Mouse (Mus musculus) stomach, embryonic 14.5 days (tissue): ENCODE measurements around the gene Hist2h3c1. TPM values are rescaled to one million over a fixed set of nuclear protein-coding genes. Genes with fewer than 3 reads are reported as not detected.

Source experiments
- ATAC-seq: fragments of 200-750 bp; cut with Nextera tagmentation; 2 replicates; pipeline ENCODE4 v1.8.0; 2017; ENCODE audit warnings: low read depth, moderate TSS enrichment; ENCODE audit not compliant: insufficient number of reproducible peaks, insufficient read depth, low FRiP score
- H3K27ac ChIP-seq: fragments of 300-500 bp; sonication (generic); 2 replicates; pipeline ENCODE4 v1.5.1; 2014; ENCODE audit warnings: mild to moderate bottlenecking, low read length, moderate library complexity, mixed read lengths
- H3K27me3 ChIP-seq: fragments of 300-500 bp; sonication (generic); 2 replicates; pipeline ENCODE4 v1.6.1; 2014; ENCODE audit warnings: low read length, control low read depth, mixed read lengths; ENCODE audit not compliant: control insufficient read depth, insufficient read depth
- H3K36me3 ChIP-seq: fragments of 300-500 bp; sonication (generic); 2 replicates; pipeline ENCODE4 v1.6.1; 2014; ENCODE audit warnings: mild to moderate bottlenecking, control low read depth, low read length, moderate library complexity, mixed read lengths; ENCODE audit not compliant: control insufficient read depth, insufficient read depth
- H3K4me1 ChIP-seq: fragments of 300-500 bp; sonication (generic); 2 replicates; pipeline ENCODE4 v1.6.1; 2014; ENCODE audit warnings: low read length, control low read depth, mixed read lengths; ENCODE audit not compliant: control insufficient read depth, insufficient read depth
- H3K4me2 ChIP-seq: fragments of 300-500 bp; sonication (generic); replicated peaks from 2 replicates; pipeline ENCODE4 v1.6.1; 2014; ENCODE audit warnings: low read depth, low read length, control low read depth
- H3K4me3 ChIP-seq: fragments of 300-500 bp; sonication (generic); 2 replicates; pipeline ENCODE4 v1.5.1; 2014; ENCODE audit warnings: low read depth, low read length, control low read depth
- H3K9ac ChIP-seq: fragments of 300-500 bp; sonication (generic); replicated peaks from 2 replicates; pipeline ENCODE4 v1.6.1; 2014; ENCODE audit warnings: low read depth, mild to moderate bottlenecking, control low read depth, low read length, moderate library complexity, mixed read lengths
- H3K9me3 ChIP-seq: fragments of 300-500 bp; sonication (generic); 2 replicates; pipeline ENCODE4 v1.6.1; 2016; ENCODE audit warnings: low read depth, low read length, control low read depth; ENCODE audit not compliant: control insufficient read depth
- WGBS: fragments of 180-500 bp; shearing (Covaris S2); extraction: QIAGEN DNeasy Blood & Tissue Kit; methylation state at CpG from one replicate; pipeline ENCODE4 v1.1.7; 2014; 5-methylcytosine and 5-hydroxymethylcytosine counted together
- polyA plus RNA-seq: library from polyadenylated mRNA; unstranded; fragments of >200 nt; fragmentation: Nextera tagmentation; extraction: Ambion mirVana; gene quantifications from 2 replicates; pipeline ENCODE4 v1.2.1, GENCODE M21; 2014

The Hist2h3c1 gene
- polyA plus RNA-seq, 1 experiment from 2014 or later, result 3.0 TPM

GRCm38 (mm10) chr3:96257190-96257589, 10.7 kb downstream of the Hist2h3c1 start:
- H3K9ac ChIP-seq, result no peak overlapping the region
- H3K4me1 ChIP-seq, result peaks cover 13% of the 10 kb centered on the region; the same call in 1 of the 2 replicates
- no peaks in the 10 kb centered on the region for H3K36me3 ChIP-seq
- ATAC-seq, result no peak
- no peaks in the 10 kb centered on the region for H3K27me3 ChIP-seq
- no peaks in the 10 kb centered on the region for H3K9me3 ChIP-seq
- H3K4me3 ChIP-seq, result no peak overlapping the region
- no peak overlapping the region for H3K4me2 ChIP-seq
- 68% methylated on average over 3 of the region's 3 CpGs for WGBS
- no peak overlapping the region for H3K27ac ChIP-seq

- Histone ChIP-seq H3K4me2 (no peak overlapping the region), H3K9me3 (no peaks in the 10 kb centered on the region), H3K9ac (no peak overlapping the region), H3K36me3 (no peaks in the 10 kb centered on the region), H3K27me3 (no peaks in the 10 kb centered on the region), H3K4me1 (peaks cover 21% of the 10 kb centered on the region), H3K27ac (no peak overlapping the region), H3K4me3 (no peak overlapping the region)
- 94% methylated on average over 5 of the region's 5 CpGs for WGBS
- ATAC-seq, result no peak
Observed at GRCm38 (mm10) chr3:96260220-96260619, 13.7 kb downstream of the Hist2h3c1 start.

DNA sequence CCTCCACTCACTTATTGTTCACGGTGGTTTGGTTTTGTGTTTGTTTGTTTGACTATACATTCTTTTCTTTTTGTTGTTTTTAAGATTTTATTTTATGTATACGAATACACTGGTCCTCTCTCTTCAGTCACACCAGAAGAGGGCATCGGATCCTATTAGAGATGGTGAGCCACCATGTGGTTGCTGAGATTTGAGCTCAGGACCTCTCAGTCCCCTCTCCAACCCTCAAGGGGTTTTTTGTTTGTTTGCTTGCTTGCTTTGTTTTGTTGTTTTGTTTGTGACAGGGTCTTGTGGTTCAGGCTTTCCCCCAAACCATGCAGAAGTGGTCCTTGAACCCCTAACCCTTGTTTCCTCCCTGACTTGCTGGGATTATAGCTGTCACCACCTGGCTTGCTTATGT, 15.1 kb downstream of the Hist2h3c1 start:
- Histone ChIP-seq H3K4me2 (peak overlapping the region; percentile 79), H3K27ac (peak overlapping the region; percentile 98), H3K4me1 (peaks cover 13% of the 10 kb centered on the region), H3K9ac (peak overlapping the region; percentile 79; the same call in 1 of the 2 replicates), H3K4me3 (peak overlapping the region; percentile 58), H3K9me3 (no peaks in the 10 kb centered on the region), H3K27me3 (no peaks in the 10 kb centered on the region), H3K36me3 (no peaks in the 10 kb centered on the region)
- no peak for ATAC-seq
- 51% methylated on average over 3 of the region's 3 CpGs for WGBS

GRCm38 (mm10) chr3:96262216-96262875, 15.9 kb downstream of the Hist2h3c1 start:
- under 1% methylated on average over 19 of the region's 19 CpGs for WGBS
- H3K36me3 ChIP-seq, result no peaks in the 10 kb centered on the region
- ATAC-seq, result peak; percentile 88
- peak overlapping the region; percentile 79 for H3K4me2 ChIP-seq
- H3K9ac ChIP-seq, result peak overlapping the region; percentile 79
- H3K27ac ChIP-seq, result peak overlapping the region; percentile 98
- peak overlapping the region; percentile 58 for H3K4me3 ChIP-seq
- H3K27me3 ChIP-seq, result no peaks in the 10 kb centered on the region
- no peaks in the 10 kb centered on the region for H3K9me3 ChIP-seq
- peaks cover 13% of the 10 kb centered on the region for H3K4me1 ChIP-seq

DNA sequence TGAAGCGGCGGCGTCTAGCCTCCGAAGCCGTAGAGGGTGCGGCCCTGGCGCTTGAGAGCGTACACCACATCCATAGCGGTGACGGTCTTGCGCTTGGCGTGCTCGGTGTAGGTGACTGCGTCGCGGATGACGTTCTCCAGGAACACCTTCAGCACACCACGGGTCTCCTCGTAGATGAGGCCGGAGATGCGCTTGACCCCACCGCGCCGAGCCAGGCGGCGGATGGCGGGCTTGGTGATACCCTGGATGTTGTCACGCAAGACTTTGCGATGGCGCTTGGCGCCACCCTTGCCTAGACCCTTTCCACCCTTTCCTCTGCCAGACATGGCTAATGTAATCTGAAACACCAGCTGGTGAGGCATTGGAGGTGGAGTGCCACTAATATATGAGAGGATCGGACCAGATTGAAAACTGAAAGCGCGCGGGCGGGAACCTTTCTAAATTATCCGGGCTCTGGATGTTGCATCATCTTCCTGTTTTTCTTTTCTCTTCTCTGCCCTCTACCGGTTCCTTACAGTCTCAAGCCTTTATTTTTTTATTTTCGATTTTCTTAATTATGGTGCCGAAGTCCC, 16.6 kb downstream of the Hist2h3c1 start, which contains the start of gene Hist2h4:
Gene Hist2h4, minus strand, starts transcription at position 333 of the 572 bp plus-strand sequence.
- H3K4me3 ChIP-seq, result peak within 1 kb of the TSS; percentile 58
- no peaks in the 10 kb centered on the region for H3K36me3 ChIP-seq
- peak within 1 kb of the TSS; percentile 79 for H3K4me2 ChIP-seq
- no peaks in the 10 kb centered on the region for H3K9me3 ChIP-seq
- no peaks in the 10 kb centered on the region for H3K27me3 ChIP-seq
- H3K4me1 ChIP-seq, result peaks cover 16% of the 10 kb centered on the region
- H3K9ac ChIP-seq, result peak within 1 kb of the TSS; percentile 79
- peak; percentile 87 for ATAC-seq
- WGBS, result under 1% methylated on average over 40 of the region's 40 CpGs
- peak within 1 kb of the TSS; percentile 98 for H3K27ac ChIP-seq

- no peaks in the 10 kb centered on the region for H3K36me3 ChIP-seq
- H3K27ac ChIP-seq, result peak overlapping the region; percentile 98
- 6% methylated on average over 27 of the region's 27 CpGs for WGBS
- peak overlapping the region; percentile 79 for H3K4me2 ChIP-seq
- peak overlapping the region; percentile 79 for H3K9ac ChIP-seq
- no peaks in the 10 kb centered on the region for H3K27me3 ChIP-seq
- no peak for ATAC-seq
- peak overlapping the region; percentile 58 for H3K4me3 ChIP-seq
- peaks cover 16% of the 10 kb centered on the region for H3K4me1 ChIP-seq
- H3K9me3 ChIP-seq, result no peaks in the 10 kb centered on the region
Observed at GRCm38 (mm10) chr3:96263558-96264403, 17.3 kb downstream of the Hist2h3c1 start.

GRCm38 (mm10) chr3:96264404-96264949, 18.0 kb downstream of the Hist2h3c1 start:
- H3K4me1 ChIP-seq, result peaks cover 16% of the 10 kb centered on the region
- ATAC-seq, result no peak
- no peaks in the 10 kb centered on the region for H3K9me3 ChIP-seq
- peak overlapping the region; percentile 79; the same call in 1 of the 2 replicates for H3K9ac ChIP-seq
- H3K36me3 ChIP-seq, result no peaks in the 10 kb centered on the region
- WGBS, result 71% methylated on average over 7 of the region's 7 CpGs
- H3K27ac ChIP-seq, result peak overlapping the region; percentile 98
- H3K4me3 ChIP-seq, result peak overlapping the region; percentile 58; the same call in 1 of the 2 replicates
- peak overlapping the region; percentile 79 for H3K4me2 ChIP-seq
- H3K27me3 ChIP-seq, result no peaks in the 10 kb centered on the region

- WGBS, result 86% methylated on average over 8 of the region's 8 CpGs
- ATAC-seq, result no peak
- Histone ChIP-seq H3K9ac (no peak overlapping the region), H3K9me3 (no peaks in the 10 kb centered on the region), H3K4me3 (no peak overlapping the region), H3K4me2 (no peak overlapping the region), H3K27me3 (no peaks in the 10 kb centered on the region), H3K36me3 (no peaks in the 10 kb centered on the region), H3K4me1 (peaks cover 16% of the 10 kb centered on the region), H3K27ac (no peak overlapping the region)
Observed at GRCm38 (mm10) chr3:96266132-96266710, 19.7 kb downstream of the Hist2h3c1 start.
